Mouse (Mus musculus) neural tube, embryonic 12.5 days (tissue): Measurements from ENCODE around the gene Sh3gl3. TPM values are rescaled to one million over a fixed set of nuclear protein-coding genes. Genes with fewer than 3 reads are reported as not detected.

ENCODE experiments used
- ATAC-seq: fragments of 200-750 bp; cut with Nextera tagmentation; 2 replicates; pipeline ENCODE4 v1.8.0; 2017; ENCODE audit warnings: low read depth, mild to moderate bottlenecking, moderate TSS enrichment, moderate library complexity; ENCODE audit not compliant: low FRiP score
- H3K27ac ChIP-seq: fragments of 300-500 bp; sonication (generic); 2 replicates; pipeline ENCODE4 v1.5.1; 2016
- H3K27me3 ChIP-seq: fragments of 300-500 bp; sonication (generic); replicated peaks from 2 replicates; pipeline ENCODE4 v1.6.1; 2016; ENCODE audit warnings: mild to moderate bottlenecking
- H3K36me3 ChIP-seq: fragments of 300-500 bp; sonication (generic); 2 replicates; pipeline ENCODE4 v1.6.1; 2016; ENCODE audit warnings: mild to moderate bottlenecking
- H3K4me1 ChIP-seq: fragments of 300-500 bp; sonication (generic); 2 replicates; pipeline ENCODE4 v1.6.1; 2016
- H3K4me2 ChIP-seq: fragments of 300-500 bp; sonication (generic); replicated peaks from 2 replicates; pipeline ENCODE4 v1.6.1; 2016; ENCODE audit warnings: mild to moderate bottlenecking
- H3K4me3 ChIP-seq: fragments of 300-500 bp; sonication (generic); 2 replicates; pipeline ENCODE4 v1.5.1; 2016
- H3K9ac ChIP-seq: fragments of 300-500 bp; sonication (generic); 2 replicates; pipeline ENCODE4 v1.6.1; 2016; ENCODE audit warnings: mild to moderate bottlenecking
- H3K9me3 ChIP-seq: fragments of 300-500 bp; sonication (generic); 2 replicates; pipeline ENCODE4 v1.6.1; 2016; ENCODE audit warnings: mild to moderate bottlenecking
- WGBS: fragments of 180-500 bp; shearing (Covaris S2); methylation state at CpG from one replicate; pipeline ENCODE4 v1.1.7; 2016; 5-methylcytosine and 5-hydroxymethylcytosine counted together
- polyA plus RNA-seq: library from polyadenylated mRNA; unstranded; fragments of >200 nt; fragmentation: Nextera tagmentation; extraction: Ambion mirVana; gene quantifications from 2 replicates; pipeline ENCODE4 v1.2.1, GENCODE M21; 2016

Gene Sh3gl3
- polyA plus RNA-seq, 1 experiment from 2014 or later = 36.7 TPM

DNA sequence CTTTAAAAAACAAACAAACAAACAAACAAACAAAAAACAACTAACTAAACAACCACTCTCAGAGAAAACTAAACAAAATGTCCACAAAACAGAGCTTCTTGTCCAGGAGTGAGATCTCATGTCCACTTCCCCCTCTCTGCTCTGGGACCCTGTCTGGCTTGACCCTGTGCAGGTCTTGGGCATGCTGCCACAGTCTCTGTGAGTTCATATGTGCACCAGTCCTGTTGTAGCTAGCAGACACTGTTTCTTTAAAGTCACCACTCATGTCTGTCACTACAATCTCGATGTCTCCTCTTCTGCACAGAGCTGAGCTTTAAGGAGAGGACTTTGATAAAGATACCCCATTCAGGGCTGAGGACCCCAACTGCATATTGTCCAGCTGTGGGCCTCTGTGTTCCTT lies 153.0 kb downstream of the Sh3gl3 start:
- Histone ChIP-seq H3K4me1 (no peaks in the 10 kb centered on the region), H3K27me3 (no peaks in the 10 kb centered on the region), H3K9ac (no peak overlapping the region), H3K4me2 (no peak overlapping the region), H3K9me3 (no peaks in the 10 kb centered on the region), H3K36me3 (no peaks in the 10 kb centered on the region), H3K4me3 (no peak overlapping the region), H3K27ac (no peak overlapping the region)
- 59% methylated on average over 1 of the region's 1 CpGs for WGBS
- no peak for ATAC-seq

DNA sequence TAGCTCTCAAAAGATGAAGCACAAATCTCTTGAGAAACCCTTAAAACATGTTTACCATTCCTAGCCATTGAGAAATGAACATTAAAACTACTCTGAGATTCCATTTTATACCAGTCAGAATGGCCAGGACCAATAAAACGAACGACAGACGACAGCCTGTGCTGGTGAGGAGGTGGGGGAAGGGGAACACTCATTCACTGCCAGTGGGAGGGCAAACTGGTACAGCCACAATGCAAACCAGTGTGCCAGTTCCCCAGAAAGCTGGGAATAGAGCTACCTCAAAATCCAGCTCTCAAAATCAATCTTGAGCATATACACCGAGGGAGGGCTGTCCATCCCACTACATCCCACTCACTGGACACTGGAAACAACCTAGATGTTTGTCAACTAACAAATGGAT lies 153.6 kb downstream of the Sh3gl3 start:
- no peaks in the 10 kb centered on the region for H3K9me3 ChIP-seq
- no peak for ATAC-seq
- WGBS = 33% methylated on average over 4 of the region's 4 CpGs

DNA sequence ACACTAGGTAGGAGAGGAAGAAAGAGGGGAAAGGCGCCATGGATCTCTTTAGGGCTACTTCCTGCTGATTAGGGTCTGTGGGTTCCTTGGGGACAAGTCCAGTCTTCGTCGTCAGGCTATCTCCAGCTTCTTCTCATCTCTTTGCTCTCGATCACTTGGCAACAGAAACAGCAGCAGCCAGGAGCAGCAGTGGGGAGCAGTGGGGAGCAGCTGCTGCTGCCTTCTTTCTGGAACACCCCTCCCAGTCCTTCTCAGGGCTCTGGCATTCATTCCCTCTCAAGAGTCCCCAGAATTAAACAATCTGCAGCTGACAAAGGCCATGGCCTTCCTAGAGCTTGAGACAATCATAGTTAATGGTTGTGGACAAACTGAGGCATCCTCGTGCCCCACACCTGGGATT lies 154.2 kb downstream of the Sh3gl3 start:
- Histone ChIP-seq H3K4me1 (no peaks in the 10 kb centered on the region), H3K4me2 (no peak overlapping the region), H3K9me3 (no peaks in the 10 kb centered on the region), H3K9ac (no peak overlapping the region), H3K4me3 (no peak overlapping the region), H3K27ac (no peak overlapping the region), H3K36me3 (no peaks in the 10 kb centered on the region), H3K27me3 (no peaks in the 10 kb centered on the region)
- 71% methylated on average over 5 of the region's 5 CpGs for WGBS
- no peak for ATAC-seq

More for the DNA sequence above, 153.6 kb downstream of the Sh3gl3 start:
- no peak overlapping the region for H3K27ac ChIP-seq
- H3K4me2 ChIP-seq = no peak overlapping the region
- H3K4me1 ChIP-seq = no peaks in the 10 kb centered on the region
- no peak overlapping the region for H3K4me3 ChIP-seq
- H3K36me3 ChIP-seq = no peaks in the 10 kb centered on the region
- no peak overlapping the region for H3K9ac ChIP-seq
- no peaks in the 10 kb centered on the region for H3K27me3 ChIP-seq

DNA sequence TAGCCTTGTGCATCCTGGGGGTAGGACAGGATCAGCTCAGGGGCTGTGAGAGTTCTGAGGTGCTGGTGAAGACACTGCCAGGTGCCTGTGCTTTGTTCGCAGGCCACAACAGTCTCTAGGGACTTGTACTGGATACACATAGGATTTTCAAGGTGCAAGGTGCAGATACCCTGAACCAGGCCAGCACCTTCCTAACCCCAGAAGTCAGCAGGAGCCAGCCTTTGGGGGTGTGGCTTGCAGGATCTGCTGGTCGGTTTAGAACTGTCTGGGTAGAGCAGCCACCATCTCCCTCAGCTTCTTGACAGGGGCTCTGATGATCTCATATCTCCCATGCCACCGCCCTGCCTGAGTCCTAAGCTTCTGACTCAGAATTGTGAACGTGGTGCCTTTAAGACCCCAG lies 156.2 kb downstream of the Sh3gl3 start:
- Histone ChIP-seq H3K4me3 (no peak overlapping the region), H3K36me3 (no peaks in the 10 kb centered on the region), H3K9me3 (no peaks in the 10 kb centered on the region), H3K27me3 (peaks cover 17% of the 10 kb centered on the region), H3K9ac (no peak overlapping the region), H3K4me1 (no peaks in the 10 kb centered on the region), H3K27ac (no peak overlapping the region), H3K4me2 (no peak overlapping the region)
- no peak for ATAC-seq
- WGBS = 67% methylated on average over 4 of the region's 4 CpGs

DNA sequence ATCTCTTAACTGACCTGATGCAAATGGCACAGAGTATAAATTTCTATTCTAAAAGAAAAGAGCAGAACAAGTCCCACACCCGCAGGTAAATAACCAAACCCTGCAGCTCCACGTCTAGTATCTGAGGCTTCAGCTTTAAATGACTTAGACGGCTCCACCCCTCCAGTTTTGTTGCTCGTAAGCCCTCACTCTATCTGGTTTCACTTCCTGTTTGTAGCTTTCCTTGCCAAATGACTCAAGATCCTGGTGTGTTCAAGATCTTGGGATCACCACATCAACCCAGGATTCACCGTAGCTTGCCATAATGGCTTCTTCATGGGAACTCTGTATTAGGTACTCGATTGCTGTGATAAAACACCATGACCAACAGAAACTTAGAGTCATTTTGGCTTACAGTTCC lies 157.2 kb downstream of the Sh3gl3 start:
- Histone ChIP-seq H3K9me3 (no peaks in the 10 kb centered on the region), H3K36me3 (no peaks in the 10 kb centered on the region), H3K27me3 (peaks cover 27% of the 10 kb centered on the region), H3K4me2 (no peak overlapping the region), H3K27ac (no peak overlapping the region), H3K4me1 (peaks cover 9% of the 10 kb centered on the region; the same call in 1 of the 2 replicates), H3K9ac (no peak overlapping the region), H3K4me3 (no peak overlapping the region)
- ATAC-seq = no peak
- 71% methylated on average over 6 of the region's 6 CpGs for WGBS

DNA sequence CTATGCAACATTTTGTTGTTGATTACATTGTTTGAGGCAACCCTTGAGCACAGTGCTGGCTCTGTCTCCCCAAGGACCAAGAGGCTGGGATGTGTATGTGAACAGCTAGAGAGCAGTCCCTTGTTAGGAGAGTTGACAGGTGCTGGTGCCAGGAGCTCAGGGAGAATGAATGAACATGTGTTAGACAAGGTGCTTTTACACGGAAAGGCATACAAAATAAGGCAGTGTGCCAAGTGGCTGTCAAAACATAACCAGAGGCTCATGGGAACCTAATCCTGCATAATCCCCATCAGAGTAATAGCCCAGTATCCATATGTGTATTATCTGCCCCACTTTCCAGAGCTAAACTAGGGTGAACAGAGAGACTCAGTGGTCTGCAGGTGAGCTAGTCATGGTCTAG lies 160.4 kb downstream of the Sh3gl3 start:
- Histone ChIP-seq H3K4me2 (no peak overlapping the region), H3K27me3 (peaks cover 43% of the 10 kb centered on the region), H3K4me3 (no peak overlapping the region), H3K36me3 (no peaks in the 10 kb centered on the region), H3K9me3 (no peaks in the 10 kb centered on the region), H3K27ac (no peak overlapping the region), H3K4me1 (peaks cover 14% of the 10 kb centered on the region; the same call in 1 of the 2 replicates), H3K9ac (no peak overlapping the region)
- 80% methylated on average over 1 of the region's 1 CpGs for WGBS
- no peak for ATAC-seq

DNA sequence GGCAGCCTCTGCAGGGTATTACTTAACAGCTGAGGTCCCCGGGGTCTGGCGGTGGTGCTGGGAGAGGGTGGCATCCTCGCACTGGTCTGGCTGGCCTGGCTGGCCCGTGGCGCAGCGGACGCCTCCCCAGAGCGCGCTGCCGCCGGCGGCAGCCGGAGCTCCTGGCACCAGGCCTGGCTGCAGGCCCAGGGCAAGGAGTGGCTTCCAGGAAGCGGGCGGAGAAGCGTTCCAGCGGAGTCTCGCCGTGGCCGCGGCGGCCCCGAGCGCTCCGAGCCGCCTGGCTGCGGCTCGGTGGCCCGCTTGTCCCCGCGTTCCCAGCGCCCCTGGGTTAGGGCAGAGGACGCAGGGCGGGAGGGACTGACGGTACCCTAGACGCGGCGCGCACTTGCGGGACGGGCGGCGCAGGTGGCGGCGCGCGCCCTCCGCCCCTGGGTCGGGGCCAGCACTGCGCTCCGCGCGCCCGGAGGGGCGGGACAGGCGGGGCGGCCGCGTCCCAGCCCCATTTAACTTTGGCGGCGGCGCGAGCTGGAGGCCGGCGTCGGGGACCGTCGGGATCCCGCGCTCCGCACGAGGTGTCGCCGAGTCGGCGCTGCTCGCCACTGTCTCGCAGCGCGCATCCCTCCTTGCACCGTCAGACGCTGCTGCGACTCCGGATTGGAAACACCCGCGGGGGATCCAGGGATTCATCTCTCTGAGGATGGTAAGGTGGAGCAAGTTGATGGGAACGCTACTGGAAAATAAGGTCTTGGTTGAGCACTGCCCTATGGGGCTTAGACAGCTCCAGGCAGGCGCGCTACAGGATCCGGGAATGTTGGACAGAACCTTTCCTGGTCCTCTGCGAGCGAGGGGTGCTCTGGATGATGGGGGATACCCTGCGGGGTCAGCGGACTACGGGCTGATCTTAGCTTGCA lies 161.8 kb downstream of the Sh3gl3 start, which contains the start of gene Adamtsl3:
Gene Adamtsl3, plus strand, starts transcription at position 484 of the 911 bp plus-strand sequence.
- H3K9me3 ChIP-seq = no peaks in the 10 kb centered on the region
- H3K4me2 ChIP-seq = peak within 1 kb of the TSS; percentile 87
- no peaks in the 10 kb centered on the region for H3K36me3 ChIP-seq
- peaks cover 43% of the 10 kb centered on the region for H3K27me3 ChIP-seq
- H3K27ac ChIP-seq = no peak within 1 kb of the TSS
- ATAC-seq = peak; percentile 45
- peaks cover 14% of the 10 kb centered on the region; the same call in 1 of the 2 replicates for H3K4me1 ChIP-seq
- peak within 1 kb of the TSS; percentile 45 for H3K4me3 ChIP-seq
- WGBS = under 1% methylated on average over 94 of the region's 95 CpGs
- peak within 1 kb of the TSS; percentile 33 for H3K9ac ChIP-seq

DNA sequence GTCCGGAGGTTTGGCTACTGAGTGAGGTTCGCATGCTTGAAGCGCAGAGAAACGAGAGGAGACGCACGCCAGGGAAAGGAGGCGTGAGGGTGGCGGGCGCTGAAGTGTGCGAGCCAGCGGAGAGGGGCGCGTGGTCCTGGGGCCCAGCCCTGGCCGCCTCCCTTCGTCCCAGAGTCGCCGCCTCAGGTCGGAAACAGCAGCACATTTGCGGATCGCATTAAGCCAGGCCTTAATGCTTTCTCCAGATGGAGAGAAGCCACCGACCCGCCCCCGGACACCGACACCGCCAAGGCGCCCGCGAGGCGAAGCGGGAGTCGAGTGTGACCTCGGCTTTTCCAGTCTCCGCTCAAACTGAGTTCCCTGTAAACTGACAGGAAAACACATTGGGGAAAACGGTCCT lies 162.5 kb downstream of the Sh3gl3 start:
- Histone ChIP-seq H3K4me3 (peak overlapping the region; percentile 45), H3K4me2 (peak overlapping the region; percentile 87), H3K4me1 (peaks cover 14% of the 10 kb centered on the region; the same call in 1 of the 2 replicates), H3K27me3 (peaks cover 43% of the 10 kb centered on the region), H3K9me3 (no peaks in the 10 kb centered on the region), H3K36me3 (no peaks in the 10 kb centered on the region), H3K27ac (no peak overlapping the region), H3K9ac (peak overlapping the region; percentile 33; the same call in 1 of the 2 replicates)
- peak; percentile 41 for ATAC-seq
- under 1% methylated on average over 34 of the region's 34 CpGs for WGBS

DNA sequence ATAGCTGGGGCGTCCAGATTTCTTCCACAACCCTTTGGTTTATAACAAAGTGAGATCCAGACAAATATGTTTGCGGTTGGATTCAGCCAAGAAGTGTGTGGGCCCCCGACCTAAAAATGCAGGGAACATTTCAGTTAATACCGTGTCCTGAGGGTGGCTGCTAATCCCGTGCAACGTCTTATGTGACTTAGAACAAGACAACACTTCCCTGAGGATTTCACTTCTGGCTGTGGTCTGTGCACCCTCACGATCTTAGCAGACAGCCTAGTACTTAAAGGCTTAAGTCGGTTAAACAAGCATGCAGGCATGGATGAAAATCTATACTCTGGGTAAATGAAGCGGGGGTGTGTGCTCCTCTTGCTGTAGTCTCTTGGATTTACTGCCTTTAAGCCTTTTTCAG lies 164.5 kb downstream of the Sh3gl3 start:
- no peaks in the 10 kb centered on the region for H3K9me3 ChIP-seq
- no peak overlapping the region for H3K27ac ChIP-seq
- H3K36me3 ChIP-seq = no peaks in the 10 kb centered on the region
- H3K4me3 ChIP-seq = no peak overlapping the region
- no peak for ATAC-seq
- peaks cover 43% of the 10 kb centered on the region for H3K27me3 ChIP-seq
- no peak overlapping the region for H3K4me2 ChIP-seq
- H3K4me1 ChIP-seq = peaks cover 14% of the 10 kb centered on the region; the same call in 1 of the 2 replicates
- 89% methylated on average over 9 of the region's 9 CpGs for WGBS
- H3K9ac ChIP-seq = no peak overlapping the region

DNA sequence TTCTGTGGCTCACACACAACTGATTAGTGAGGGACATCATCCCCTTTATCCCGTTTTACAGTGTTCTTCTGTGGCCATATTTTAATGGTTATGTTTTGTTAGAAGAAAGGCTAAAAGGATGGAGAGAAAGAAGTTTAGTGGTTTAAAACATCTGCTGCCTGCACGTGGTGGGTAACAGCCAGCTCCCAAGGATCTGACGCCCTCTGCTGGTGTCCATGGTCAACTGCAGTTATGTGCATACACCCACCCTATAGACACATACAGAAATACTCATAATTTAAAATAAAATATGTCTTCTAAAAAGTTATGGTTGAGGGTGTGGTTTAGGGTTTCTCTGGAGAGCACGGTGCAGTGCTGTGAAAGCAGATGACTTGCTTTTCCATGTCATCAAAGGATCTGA lies 164.9 kb downstream of the Sh3gl3 start:
- Histone ChIP-seq H3K9me3 (no peaks in the 10 kb centered on the region), H3K9ac (no peak overlapping the region), H3K4me3 (no peak overlapping the region), H3K4me1 (peaks cover 14% of the 10 kb centered on the region; the same call in 1 of the 2 replicates), H3K4me2 (no peak overlapping the region), H3K36me3 (no peaks in the 10 kb centered on the region), H3K27ac (no peak overlapping the region), H3K27me3 (peaks cover 39% of the 10 kb centered on the region)
- WGBS = 84% methylated on average over 4 of the region's 4 CpGs
- no peak for ATAC-seq

DNA sequence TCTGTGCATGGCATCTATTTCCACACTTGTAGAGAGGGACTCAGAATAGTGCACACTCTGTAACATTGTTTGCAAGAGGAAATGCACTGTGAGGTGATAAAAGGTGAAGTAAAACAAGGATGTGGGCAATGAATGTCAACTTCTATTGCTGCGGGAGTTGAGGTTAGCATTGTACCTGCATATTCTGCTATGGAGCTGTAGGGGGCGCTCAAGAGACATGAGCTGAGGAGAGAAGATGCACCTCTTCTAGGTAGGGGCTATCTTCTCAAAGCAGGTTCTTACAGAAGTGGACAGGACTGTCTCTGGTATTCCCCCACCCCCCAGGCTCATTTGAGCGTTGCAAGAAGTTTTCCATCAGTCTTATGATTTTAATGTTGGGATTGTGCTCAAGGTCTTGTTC lies 165.6 kb downstream of the Sh3gl3 start:
- no peak overlapping the region for H3K27ac ChIP-seq
- WGBS = 60% methylated on average over 3 of the region's 3 CpGs
- peaks cover 14% of the 10 kb centered on the region; the same call in 1 of the 2 replicates for H3K4me1 ChIP-seq
- no peak for ATAC-seq
- H3K9ac ChIP-seq = no peak overlapping the region
- no peaks in the 10 kb centered on the region for H3K9me3 ChIP-seq
- H3K4me3 ChIP-seq = no peak overlapping the region
- H3K4me2 ChIP-seq = no peak overlapping the region
- H3K36me3 ChIP-seq = no peaks in the 10 kb centered on the region
- peaks cover 32% of the 10 kb centered on the region for H3K27me3 ChIP-seq

DNA sequence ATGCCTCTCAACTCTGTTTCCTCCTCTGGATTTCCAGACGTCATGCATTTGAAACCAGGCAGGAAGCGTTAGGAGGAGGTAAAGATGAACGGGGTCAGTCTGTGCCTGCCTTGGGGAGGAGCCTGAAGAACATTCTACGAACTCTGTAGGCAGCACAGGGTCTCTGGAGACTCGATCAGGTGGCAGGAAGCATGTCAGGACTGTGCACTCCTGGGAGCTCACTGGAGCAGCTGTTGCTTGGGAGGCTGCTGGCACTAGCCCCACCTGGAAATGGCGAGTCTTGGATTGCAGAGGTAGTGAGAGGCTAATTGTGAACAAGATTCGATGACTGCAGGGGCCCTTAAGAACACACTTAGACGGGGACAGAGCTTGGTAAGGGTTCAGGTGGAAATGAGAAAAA lies 167.8 kb downstream of the Sh3gl3 start:
- no peak for ATAC-seq
- H3K27ac ChIP-seq = no peak overlapping the region
- 43% methylated on average over 8 of the region's 8 CpGs for WGBS
- H3K9me3 ChIP-seq = no peaks in the 10 kb centered on the region
- H3K9ac ChIP-seq = no peak overlapping the region
- H3K4me3 ChIP-seq = no peak overlapping the region
- H3K27me3 ChIP-seq = peaks cover 10% of the 10 kb centered on the region
- no peaks in the 10 kb centered on the region for H3K4me1 ChIP-seq
- no peak overlapping the region for H3K4me2 ChIP-seq
- no peaks in the 10 kb centered on the region for H3K36me3 ChIP-seq
